Mouse (Mus musculus): ENCODE data around the gene Edf1.
A peak's percentile ranks its signal among the peaks of the same experiment; 100 is the strongest.

Edf1 gene

GRCm38 (mm10) chr2:25583120-25583481 lies 25.5 kb downstream of the Edf1 start:
- DNase-seq = no peak

DNA sequence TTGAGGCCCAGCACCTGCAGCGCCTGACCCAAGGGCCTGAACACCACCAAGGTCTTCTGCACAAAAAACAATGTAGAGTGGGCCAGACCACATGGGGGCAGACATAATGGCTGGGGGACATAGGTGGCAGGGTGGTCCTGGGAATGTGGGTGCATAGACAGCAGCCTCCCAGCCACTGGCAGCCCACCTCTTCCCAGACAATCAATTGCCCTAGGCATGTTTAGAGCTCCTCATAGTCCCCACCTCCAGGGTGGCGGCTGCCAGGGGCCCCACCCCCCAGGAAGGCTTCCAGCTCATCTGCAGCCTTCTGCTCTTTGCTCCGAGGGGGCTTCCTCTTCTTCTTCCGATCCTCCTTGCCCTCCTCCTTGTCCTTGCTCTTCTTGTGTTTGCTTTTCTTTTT lies 25.9 kb downstream of the Edf1 start:
- no peak for DNase-seq

DNA sequence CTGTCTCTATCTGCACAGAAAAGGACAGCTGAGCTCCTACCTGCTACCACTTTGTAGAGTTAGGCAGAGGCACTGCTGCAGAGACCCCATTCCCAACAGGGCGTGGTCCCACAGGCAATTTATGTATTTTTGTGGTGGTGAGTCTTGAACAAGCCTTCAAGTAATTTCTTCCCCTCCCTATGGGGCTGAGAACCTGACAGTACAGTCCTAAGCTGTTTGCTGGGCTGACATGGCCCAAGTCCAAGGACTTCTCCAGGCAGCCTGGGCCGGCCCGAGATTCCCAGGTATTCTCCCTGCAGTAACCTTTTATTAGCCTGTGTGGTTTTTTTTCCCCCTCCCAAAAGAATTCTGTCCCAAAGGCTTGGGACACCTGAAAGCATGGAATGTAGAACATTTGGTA lies 26.5 kb downstream of the Edf1 start:
- DNase-seq = no peak

DNA sequence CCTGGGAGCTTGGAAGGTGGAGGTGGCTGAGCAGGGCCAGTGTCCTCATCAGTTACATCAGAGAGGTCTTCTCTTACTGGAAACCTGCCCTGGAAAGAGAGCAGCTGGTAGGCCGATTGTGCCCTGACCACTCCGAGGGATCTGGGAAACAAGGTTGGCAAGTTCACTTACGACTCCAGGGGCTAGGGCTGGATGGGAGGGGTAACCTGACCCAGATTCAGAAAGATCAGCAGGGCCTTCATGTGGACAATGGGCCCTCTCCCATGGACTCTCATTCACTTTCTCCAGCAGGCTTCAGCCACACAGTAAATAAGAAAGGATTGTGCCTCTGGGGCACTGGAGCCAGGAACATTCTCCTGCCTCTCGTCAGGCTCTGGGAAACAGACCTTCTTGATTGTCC lies 27.2 kb downstream of the Edf1 start:
- no peak for DNase-seq

DNA sequence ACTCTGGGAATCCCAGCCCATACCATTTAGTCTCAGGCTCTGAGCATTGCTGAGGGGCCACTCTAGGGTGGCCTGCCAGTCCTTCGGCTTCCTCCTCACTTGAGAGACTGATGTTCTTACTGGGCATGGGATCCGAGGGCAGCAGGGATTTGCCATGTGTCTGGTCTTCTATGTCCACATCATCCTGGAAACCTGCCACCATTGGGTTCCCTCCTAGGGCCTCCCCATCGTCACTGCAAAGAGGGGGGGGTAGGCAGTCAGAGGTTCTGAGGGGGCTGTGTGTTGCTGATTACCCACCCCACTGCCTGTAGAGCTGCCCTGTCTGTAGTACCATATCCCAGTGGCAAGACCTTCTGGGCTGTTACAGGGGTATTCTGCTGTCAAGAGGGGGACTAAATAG lies 28.0 kb downstream of the Edf1 start:
- DNase-seq = no peak

DNA sequence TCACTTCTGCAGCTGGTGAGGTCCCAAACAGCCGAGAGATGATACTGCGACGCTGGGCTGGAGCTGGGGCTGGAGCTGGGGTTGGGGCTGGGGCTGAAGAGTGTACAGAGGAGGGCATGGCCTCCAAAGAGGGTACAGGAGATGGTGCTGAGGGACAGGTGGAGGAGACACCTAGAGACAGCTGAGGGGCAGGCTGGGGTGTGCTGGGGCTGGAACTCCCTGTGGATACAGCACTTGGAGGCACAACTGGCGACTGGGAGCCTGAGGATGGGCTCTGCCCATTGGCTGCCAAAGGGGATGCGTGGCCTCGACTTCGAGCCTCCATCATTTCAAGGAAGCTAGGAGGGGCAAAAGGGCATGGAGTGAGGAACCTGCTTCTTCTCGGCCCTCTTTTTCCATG lies 29.6 kb downstream of the Edf1 start:
- DNase-seq = no peak

- no peak for DNase-seq
These were observed 30.7 kb downstream of the Edf1 start for GRCm38 (mm10) chr2:25588227-25588907.

DNA sequence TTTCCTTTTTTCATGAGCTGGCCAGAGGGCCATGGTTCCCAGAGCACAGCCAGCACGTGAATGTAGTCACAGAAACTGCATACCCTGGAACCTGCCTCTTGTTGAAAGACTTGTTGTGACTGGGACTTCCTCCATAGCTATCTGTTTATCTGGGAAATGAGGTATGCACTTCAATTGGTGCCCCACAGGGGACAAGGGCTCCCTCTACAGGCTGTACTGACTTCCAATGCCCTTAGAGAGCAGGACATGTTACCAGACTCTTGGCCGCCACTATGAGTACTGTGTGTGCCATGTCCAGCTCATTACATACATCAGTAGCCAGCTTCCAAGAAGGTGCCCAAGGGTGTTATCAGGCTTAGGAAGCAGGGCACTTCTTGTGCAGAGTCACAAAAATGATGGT lies 34.2 kb downstream of the Edf1 start:
- DNase-seq = peak; percentile 78

DNA sequence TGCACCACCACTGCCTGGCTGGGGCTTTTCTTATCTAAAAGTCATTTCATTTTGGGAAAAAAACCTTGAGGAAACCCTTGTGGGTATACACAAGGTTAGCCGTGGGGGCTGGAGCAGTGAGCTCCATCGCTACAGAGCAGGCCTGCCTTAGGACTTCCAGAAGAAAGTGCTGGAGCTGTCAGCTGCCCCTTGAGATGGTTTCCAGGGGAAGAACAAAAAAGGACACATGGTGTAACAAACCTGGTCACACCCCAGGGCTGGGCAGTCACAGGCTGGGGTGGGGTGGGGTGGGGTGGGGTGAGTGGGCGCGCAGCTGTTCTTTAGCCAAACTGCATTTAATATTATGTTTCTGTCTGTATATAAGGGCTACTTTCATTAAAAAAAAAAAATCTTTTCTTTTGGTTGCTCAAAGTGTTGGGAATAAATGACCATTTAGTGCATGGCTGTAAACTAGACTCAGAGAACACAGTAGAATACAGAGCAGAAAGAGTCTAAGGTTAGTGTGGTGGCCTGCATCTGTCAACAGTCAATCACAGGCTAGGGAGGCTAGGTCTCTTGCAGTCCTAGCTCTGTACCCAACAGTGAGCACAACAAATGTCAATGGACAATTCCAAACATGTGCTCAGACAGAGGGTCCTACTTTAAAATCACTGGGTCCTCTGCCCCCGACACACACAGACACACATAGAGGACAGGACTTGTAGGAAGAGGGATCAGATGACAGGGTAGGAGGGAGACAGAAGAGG lies 39.3 kb downstream of the Edf1 start:
- no peak for DNase-seq

- DNase-seq = no peak
These were observed 41.1 kb downstream of the Edf1 start for GRCm38 (mm10) chr2:25598749-25599148.

DNA sequence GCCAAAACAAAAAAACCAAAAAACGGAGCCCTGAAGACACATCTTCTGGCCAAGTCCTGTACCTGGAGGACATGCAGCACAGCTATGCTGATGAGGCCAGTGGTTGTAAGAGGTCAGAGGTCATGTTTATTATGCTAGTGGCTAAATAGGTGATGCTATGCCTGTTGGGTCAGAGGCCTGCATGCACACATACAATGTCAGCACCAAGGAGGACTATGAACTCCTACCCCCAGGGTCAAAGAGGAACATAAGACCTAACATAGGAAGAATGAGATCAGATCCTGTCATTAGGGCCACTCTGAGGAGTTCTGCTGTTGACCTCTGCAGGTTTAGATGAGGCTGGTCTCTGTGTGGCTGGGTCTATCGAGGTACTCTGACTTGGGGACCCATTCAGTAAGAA lies 42.4 kb downstream of the Edf1 start:
- no peak for DNase-seq

- DNase-seq = no peak
These were observed 44.9 kb downstream of the Edf1 start for GRCm38 (mm10) chr2:25602526-25602925.

- peak; percentile 93 for DNase-seq
These were observed 50.3 kb downstream of the Edf1 start, which contains the start of gene Rabl6 for GRCm38 (mm10) chr2:25607761-25608622. TSS of gene Rabl6 (minus strand) at chr2:25608521.

DNA sequence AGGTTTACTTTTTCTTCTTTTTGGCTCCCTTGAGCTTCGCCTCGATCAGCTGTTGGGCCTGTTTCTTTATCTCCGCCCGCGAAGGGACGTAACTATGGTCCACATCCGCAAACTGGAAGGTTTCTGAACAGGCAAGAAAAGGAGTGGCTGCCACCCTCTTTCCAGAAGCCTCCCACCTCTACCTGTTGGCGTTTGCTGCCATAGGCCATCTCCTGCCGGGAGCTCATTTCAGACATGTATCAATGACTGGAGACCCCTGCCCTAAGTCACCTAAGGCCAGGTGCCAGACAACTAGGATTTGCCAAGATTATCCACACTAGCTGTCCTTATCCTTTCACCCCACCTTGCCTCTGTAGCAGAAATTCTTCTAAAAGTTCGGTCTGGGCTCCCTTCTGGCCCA lies 51.0 kb downstream of the Edf1 start:
- no peak for DNase-seq

All from lung, postnatal 36 days (tissue).